Mouse (Mus musculus) natural killer cell, adult 2 months (primary cell): ENCODE results near the gene Creb5.

Source experiments
- DNase-seq, 2 experiments: peaks; one replicate each; pipeline ENCODE4 v3.0.0; 2022; ENCODE audit warnings: low spot score in 2 of 2

The Creb5 gene

GRCm38 (mm10) chr6:53696471-53696870 is 409.4 kb downstream of the Creb5 start:
- DNase-seq: no peak

- DNase-seq: no peak
These were observed 409.9 kb downstream of the Creb5 start for GRCm38 (mm10) chr6:53696921-53697320.

- DNase-seq: no peak
These were observed 411.2 kb downstream of the Creb5 start for GRCm38 (mm10) chr6:53698128-53698749.

GRCm38 (mm10) chr6:53704440-53704839 is 417.4 kb downstream of the Creb5 start:
- DNase-seq: no peak

- no peak for DNase-seq
These were observed 419.7 kb downstream of the Creb5 start for GRCm38 (mm10) chr6:53706604-53707330.

- DNase-seq: no peak
These were observed 420.7 kb downstream of the Creb5 start for GRCm38 (mm10) chr6:53707795-53708194.

GRCm38 (mm10) chr6:53709694-53710442 is 422.8 kb downstream of the Creb5 start:
- no peak for DNase-seq

- no peak for DNase-seq
These were observed 423.5 kb downstream of the Creb5 start for GRCm38 (mm10) chr6:53710560-53710959.

- DNase-seq: no peak
These were observed 426.1 kb downstream of the Creb5 start for GRCm38 (mm10) chr6:53713152-53713551.

- no peak for DNase-seq
These were observed 427.8 kb downstream of the Creb5 start for GRCm38 (mm10) chr6:53714908-53715321.

GRCm38 (mm10) chr6:53716013-53716412 is 428.9 kb downstream of the Creb5 start:
- DNase-seq: no peak

- DNase-seq: no peak
These were observed 432.9 kb downstream of the Creb5 start for GRCm38 (mm10) chr6:53720009-53720408.

- peak in 1 of 2 experiments; percentile 38 for DNase-seq
These were observed 434.5 kb downstream of the Creb5 start for GRCm38 (mm10) chr6:53721595-53721994.

- no peak for DNase-seq
These were observed 435.6 kb downstream of the Creb5 start for GRCm38 (mm10) chr6:53722694-53723093.

- no peak for DNase-seq
These were observed 443.4 kb downstream of the Creb5 start for GRCm38 (mm10) chr6:53730487-53730886.

GRCm38 (mm10) chr6:53730996-53731485 is 444.0 kb downstream of the Creb5 start:
- no peak for DNase-seq

- DNase-seq: no peak
These were observed 446.5 kb downstream of the Creb5 start for GRCm38 (mm10) chr6:53733546-53733945.

- no peak for DNase-seq
These were observed 446.9 kb downstream of the Creb5 start for GRCm38 (mm10) chr6:53733999-53734398.

GRCm38 (mm10) chr6:53735696-53736095 is 448.6 kb downstream of the Creb5 start:
- DNase-seq: no peak

GRCm38 (mm10) chr6:53738206-53738605 is 451.1 kb downstream of the Creb5 start:
- DNase-seq: no peak

- DNase-seq: no peak
These were observed 454.2 kb downstream of the Creb5 start for GRCm38 (mm10) chr6:53741222-53741621.
